Mouse (Mus musculus) midbrain, embryonic 10.5 days (tissue): Measurements from ENCODE around the gene Gm6793. TPM values are rescaled to one million over a fixed set of nuclear protein-coding genes. Genes with fewer than 3 reads are reported as not detected.

Source experiments
- DNase-seq: peaks from one replicate; pipeline ENCODE4 v3.0.0-alpha.2; 2017; ENCODE audit warnings: low spot score
- H3K27ac ChIP-seq: fragments of 300-500 bp; sonication (generic); replicated peaks from 2 replicates; pipeline ENCODE4 v1.5.1; 2016; ENCODE audit warnings: mild to moderate bottlenecking
- H3K27me3 ChIP-seq: fragments of 300-500 bp; sonication (generic); 2 replicates; pipeline ENCODE4 v1.6.1; 2016; ENCODE audit warnings: low read depth, mild to moderate bottlenecking; ENCODE audit not compliant: poor library complexity, severe bottlenecking
- H3K36me3 ChIP-seq: fragments of 300-500 bp; sonication (generic); 2 replicates; pipeline ENCODE4 v1.6.1; 2016; ENCODE audit warnings: mild to moderate bottlenecking, moderate library complexity
- H3K4me1 ChIP-seq: fragments of 300-500 bp; sonication (generic); 2 replicates; pipeline ENCODE4 v1.6.1; 2016
- H3K4me3 ChIP-seq: fragments of 300-500 bp; sonication (generic); 2 replicates; pipeline ENCODE4 v1.5.1; 2016; ENCODE audit warnings: mild to moderate bottlenecking, moderate library complexity
- H3K9me3 ChIP-seq: fragments of 300-500 bp; sonication (generic); replicated peaks from 2 replicates; pipeline ENCODE4 v1.6.1; 2016; ENCODE audit warnings: mild to moderate bottlenecking
- WGBS: fragments of 180-500 bp; shearing (Covaris S2); methylation state at CpG from one replicate; pipeline ENCODE4 v1.1.7; 2016; 5-methylcytosine and 5-hydroxymethylcytosine counted together
- polyA plus RNA-seq: library from polyadenylated mRNA; unstranded; fragments of >200 nt; fragmentation: Nextera tagmentation; extraction: Ambion mirVana; gene quantifications from 2 replicates; pipeline ENCODE4 v1.2.1, GENCODE M21; 2016

Gene Gm6793
- polyA plus RNA-seq: 0.26 and 0.76 TPM in 2 replicates

- peaks cover 24% of the 10 kb centered on the region for H3K4me1 ChIP-seq
- no peaks in the 10 kb centered on the region for H3K9me3 ChIP-seq
- no peak within 1 kb of the TSS for H3K27ac ChIP-seq
- no peak within 1 kb of the TSS for H3K4me3 ChIP-seq
- 95% methylated on average over 11 of the region's 11 CpGs for WGBS
- no peaks in the 10 kb centered on the region for H3K27me3 ChIP-seq
- no peak for DNase-seq
- peaks cover 39% of the 10 kb centered on the region for H3K36me3 ChIP-seq
Measured at GRCm38 (mm10) chr8:112014936-112015335, at the start of gene Gm6793. Gm6793 (minus strand) TSS chr8:112015036.

GRCm38 (mm10) chr8:112061372-112061771 is 46.5 kb upstream of the Gm6793 start:
- DNase-seq: no peak
- no peak overlapping the region for H3K4me3 ChIP-seq
- no peaks in the 10 kb centered on the region for H3K36me3 ChIP-seq
- no peak overlapping the region for H3K27ac ChIP-seq
- H3K4me1 ChIP-seq: no peaks in the 10 kb centered on the region
- 43% methylated on average over 4 of the region's 4 CpGs for WGBS
- H3K27me3 ChIP-seq: no peaks in the 10 kb centered on the region
- H3K9me3 ChIP-seq: no peaks in the 10 kb centered on the region

- Histone ChIP-seq H3K27me3 (no peaks in the 10 kb centered on the region), H3K4me3 (no peak overlapping the region), H3K36me3 (no peaks in the 10 kb centered on the region), H3K9me3 (no peaks in the 10 kb centered on the region), H3K27ac (no peak overlapping the region), H3K4me1 (no peaks in the 10 kb centered on the region)
- no peak for DNase-seq
Measured at GRCm38 (mm10) chr8:112054456-112054855, 39.6 kb upstream of the Gm6793 start.

DNA sequence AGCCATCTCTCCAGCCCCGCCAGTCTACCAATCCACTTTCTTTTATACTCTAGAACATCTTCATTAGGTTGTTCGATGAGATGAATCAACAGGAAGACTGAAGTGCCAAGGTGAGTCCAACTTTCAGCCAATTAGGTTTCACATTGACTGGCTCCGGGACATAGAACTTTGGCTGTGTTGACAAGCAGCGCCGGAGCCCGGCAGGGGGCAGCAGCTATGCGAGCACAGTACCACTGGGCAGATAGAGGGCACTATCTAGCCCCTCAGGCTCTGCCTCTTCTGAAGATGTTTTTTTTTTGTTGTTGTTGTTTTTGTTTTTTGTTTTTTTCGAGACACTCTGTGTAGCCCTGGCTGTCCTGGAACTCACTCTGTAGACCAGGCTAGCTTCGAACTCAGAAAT is 36.7 kb upstream of the Gm6793 start:
- no peaks in the 10 kb centered on the region for H3K9me3 ChIP-seq
- no peaks in the 10 kb centered on the region for H3K4me1 ChIP-seq
- H3K36me3 ChIP-seq: no peaks in the 10 kb centered on the region
- WGBS: 72% methylated on average over 9 of the region's 9 CpGs
- no peak overlapping the region for H3K27ac ChIP-seq
- no peak overlapping the region for H3K4me3 ChIP-seq
- no peak for DNase-seq
- no peaks in the 10 kb centered on the region for H3K27me3 ChIP-seq

DNA sequence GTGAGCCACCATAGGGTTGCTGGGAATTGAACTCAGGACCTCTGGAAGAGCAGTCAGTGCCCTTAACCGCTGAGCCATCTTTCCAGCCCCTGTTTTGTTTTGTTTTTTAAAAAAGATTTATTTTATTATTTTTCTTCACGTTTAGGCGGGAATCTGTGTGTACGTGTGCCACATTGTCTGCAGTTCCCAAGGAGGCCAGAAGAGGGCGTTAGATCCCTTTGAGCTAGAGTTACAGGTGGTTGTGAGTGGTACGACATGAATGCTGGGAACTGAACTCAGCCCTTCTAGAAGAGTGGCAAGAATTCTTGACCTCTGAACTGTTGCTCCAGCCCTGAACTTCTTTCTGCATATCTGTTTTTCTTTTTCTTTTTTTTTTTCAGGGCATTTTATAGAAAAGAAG is 35.1 kb upstream of the Gm6793 start:
- 81% methylated on average over 6 of the region's 6 CpGs for WGBS
- Histone ChIP-seq H3K4me1 (no peaks in the 10 kb centered on the region), H3K36me3 (no peaks in the 10 kb centered on the region), H3K27ac (no peak overlapping the region), H3K27me3 (no peaks in the 10 kb centered on the region), H3K4me3 (no peak overlapping the region), H3K9me3 (no peaks in the 10 kb centered on the region)
- no peak for DNase-seq

DNA sequence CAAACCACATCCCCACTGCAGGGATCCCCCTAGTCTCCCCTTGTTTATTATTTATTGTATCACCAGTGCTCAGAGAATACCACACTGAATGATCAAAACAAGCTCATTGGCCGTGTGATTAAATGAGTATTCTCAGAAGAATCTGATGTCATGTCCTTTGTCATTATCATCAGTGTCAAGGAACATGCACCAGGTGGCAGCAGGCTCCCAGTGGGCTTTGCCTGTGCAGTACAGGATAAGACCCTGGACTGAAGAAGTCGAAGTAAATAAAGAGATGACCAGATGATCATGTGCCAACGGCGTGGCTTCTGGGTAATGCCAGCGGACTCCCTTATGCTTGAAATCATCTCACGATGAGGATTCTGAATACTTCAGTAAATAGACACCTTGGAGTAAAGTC is 33.5 kb upstream of the Gm6793 start:
- Histone ChIP-seq H3K27me3 (no peaks in the 10 kb centered on the region), H3K9me3 (no peaks in the 10 kb centered on the region), H3K4me3 (no peak overlapping the region), H3K36me3 (no peaks in the 10 kb centered on the region), H3K27ac (no peak overlapping the region), H3K4me1 (no peaks in the 10 kb centered on the region)
- WGBS: 84% methylated on average over 6 of the region's 6 CpGs
- no peak for DNase-seq

GRCm38 (mm10) chr8:112045896-112046295 is 31.1 kb upstream of the Gm6793 start:
- no peaks in the 10 kb centered on the region for H3K27me3 ChIP-seq
- no peaks in the 10 kb centered on the region for H3K36me3 ChIP-seq
- DNase-seq: peak; percentile 80
- 12% methylated on average over 7 of the region's 7 CpGs for WGBS
- no peaks in the 10 kb centered on the region for H3K4me1 ChIP-seq
- no peaks in the 10 kb centered on the region for H3K9me3 ChIP-seq
- no peak overlapping the region for H3K4me3 ChIP-seq
- no peak overlapping the region for H3K27ac ChIP-seq

GRCm38 (mm10) chr8:112045182-112045581 is 30.3 kb upstream of the Gm6793 start:
- WGBS: 83% methylated on average over 5 of the region's 5 CpGs

GRCm38 (mm10) chr8:112037521-112037920 is 22.7 kb upstream of the Gm6793 start:
- Histone ChIP-seq H3K4me1 (no peaks in the 10 kb centered on the region), H3K36me3 (no peaks in the 10 kb centered on the region), H3K27me3 (no peaks in the 10 kb centered on the region), H3K4me3 (no peak overlapping the region), H3K27ac (no peak overlapping the region), H3K9me3 (no peaks in the 10 kb centered on the region)
- no peak for DNase-seq
- WGBS: 85% methylated on average over 18 of the region's 18 CpGs

More at GRCm38 (mm10) chr8:112045182-112045581, 30.3 kb upstream of the Gm6793 start:
- Histone ChIP-seq H3K9me3 (no peaks in the 10 kb centered on the region), H3K4me3 (no peak overlapping the region), H3K4me1 (no peaks in the 10 kb centered on the region), H3K27ac (no peak overlapping the region), H3K27me3 (no peaks in the 10 kb centered on the region), H3K36me3 (no peaks in the 10 kb centered on the region)
- no peak for DNase-seq

DNA sequence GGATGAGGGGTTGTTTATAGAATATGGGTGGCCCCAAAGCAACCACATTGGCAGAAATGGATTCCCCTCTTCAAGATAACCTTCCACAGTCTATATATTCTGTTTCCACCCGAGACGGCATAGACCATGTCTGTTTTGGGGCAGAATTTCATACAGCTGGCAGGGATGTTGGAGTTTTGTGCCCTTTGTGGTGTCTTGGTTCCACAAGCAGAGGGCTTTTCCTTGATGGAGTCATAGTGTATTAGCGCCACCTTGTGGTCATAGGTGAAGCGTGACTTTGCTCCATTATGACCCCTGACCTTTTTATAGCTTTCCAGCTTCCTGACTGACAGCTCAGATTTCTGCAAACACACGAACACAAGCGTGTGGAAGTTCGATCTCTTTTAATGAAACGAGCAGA is 19.8 kb upstream of the Gm6793 start:
- DNase-seq: peak; percentile 59
- no peaks in the 10 kb centered on the region for H3K36me3 ChIP-seq
- no peaks in the 10 kb centered on the region for H3K4me1 ChIP-seq
- no peak overlapping the region for H3K27ac ChIP-seq
- WGBS: 19% methylated on average over 8 of the region's 8 CpGs
- no peaks in the 10 kb centered on the region for H3K9me3 ChIP-seq
- H3K4me3 ChIP-seq: no peak overlapping the region
- H3K27me3 ChIP-seq: no peaks in the 10 kb centered on the region

GRCm38 (mm10) chr8:112033071-112033470 is 18.2 kb upstream of the Gm6793 start:
- no peak overlapping the region for H3K27ac ChIP-seq
- WGBS: 44% methylated on average over 7 of the region's 7 CpGs
- no peaks in the 10 kb centered on the region for H3K36me3 ChIP-seq

GRCm38 (mm10) chr8:112030663-112031062 is 15.8 kb upstream of the Gm6793 start:
- Histone ChIP-seq H3K4me1 (no peaks in the 10 kb centered on the region), H3K36me3 (no peaks in the 10 kb centered on the region), H3K27me3 (no peaks in the 10 kb centered on the region), H3K4me3 (no peak overlapping the region), H3K9me3 (no peaks in the 10 kb centered on the region), H3K27ac (no peak overlapping the region)
- WGBS: 51% methylated on average over 6 of the region's 6 CpGs
- no peak for DNase-seq

More at GRCm38 (mm10) chr8:112033071-112033470, 18.2 kb upstream of the Gm6793 start:
- H3K4me3 ChIP-seq: no peak overlapping the region
- H3K27me3 ChIP-seq: no peaks in the 10 kb centered on the region
- H3K9me3 ChIP-seq: no peaks in the 10 kb centered on the region
- DNase-seq: no peak
- H3K4me1 ChIP-seq: no peaks in the 10 kb centered on the region

GRCm38 (mm10) chr8:112029455-112029854 is 14.6 kb upstream of the Gm6793 start:
- H3K9me3 ChIP-seq: no peaks in the 10 kb centered on the region
- no peak for DNase-seq
- no peak overlapping the region for H3K27ac ChIP-seq
- H3K4me3 ChIP-seq: no peak overlapping the region
- no peaks in the 10 kb centered on the region for H3K36me3 ChIP-seq
- no peaks in the 10 kb centered on the region for H3K4me1 ChIP-seq
- WGBS: 92% methylated on average over 7 of the region's 7 CpGs
- no peaks in the 10 kb centered on the region for H3K27me3 ChIP-seq

- Histone ChIP-seq H3K27ac (peak overlapping the region; percentile 88), H3K4me3 (peak overlapping the region; percentile 97), H3K4me1 (peaks cover 29% of the 10 kb centered on the region), H3K27me3 (no peaks in the 10 kb centered on the region), H3K9me3 (no peaks in the 10 kb centered on the region), H3K36me3 (peaks cover 24% of the 10 kb centered on the region)
- DNase-seq: no peak
- WGBS: under 1% methylated on average over 40 of the region's 40 CpGs
Measured at GRCm38 (mm10) chr8:112011816-112012242, 3.0 kb downstream of the Gm6793 start.
